Mouse (Mus musculus) forebrain, embryonic 12.5 days (tissue): Measurements from ENCODE around the gene Chst3. TPM values are rescaled to one million over a fixed set of nuclear protein-coding genes. Genes with fewer than 3 reads are reported as not detected.
"Not testable (repeated sequence)": the region's sequence is repeated elsewhere in the genome, so short reads cannot be mapped to it uniquely, and the experiment has no call there.

Experiments
- ATAC-seq: fragments of 200-750 bp; cut with Nextera tagmentation; 2 replicates; pipeline ENCODE4 v1.8.0; 2017; ENCODE audit warnings: moderate TSS enrichment; ENCODE audit not compliant: low FRiP score
- H3K27ac ChIP-seq: fragments of 300-500 bp; sonication (generic); 2 replicates; pipeline ENCODE4 v1.5.1; 2016; ENCODE audit warnings: mild to moderate bottlenecking
- H3K27me3 ChIP-seq: fragments of 300-500 bp; sonication (generic); 2 replicates; pipeline ENCODE4 v1.6.1; 2016; ENCODE audit warnings: mild to moderate bottlenecking
- H3K36me3 ChIP-seq: fragments of 300-500 bp; sonication (generic); replicated peaks from 2 replicates; pipeline ENCODE4 v1.6.1; 2016; ENCODE audit warnings: mild to moderate bottlenecking
- H3K4me1 ChIP-seq: fragments of 300-500 bp; sonication (generic); 2 replicates; pipeline ENCODE4 v1.6.1; 2016
- H3K4me2 ChIP-seq: fragments of 300-500 bp; sonication (generic); 2 replicates; pipeline ENCODE4 v1.6.1; 2016; ENCODE audit warnings: mild to moderate bottlenecking, moderate library complexity
- H3K4me3 ChIP-seq: fragments of 300-500 bp; sonication (generic); replicated peaks from 2 replicates; pipeline ENCODE4 v1.5.1; 2016; ENCODE audit warnings: mild to moderate bottlenecking
- H3K9ac ChIP-seq: fragments of 300-500 bp; sonication (generic); 2 replicates; pipeline ENCODE4 v1.6.1; 2016; ENCODE audit warnings: mild to moderate bottlenecking
- H3K9me3 ChIP-seq: fragments of 300-500 bp; sonication (generic); 2 replicates; pipeline ENCODE4 v1.6.1; 2016
- WGBS: fragments of 180-500 bp; shearing (Covaris S2); methylation state at CpG from one replicate; pipeline ENCODE4 v1.1.7; 2016; 5-methylcytosine and 5-hydroxymethylcytosine counted together
- polyA plus RNA-seq: library from polyadenylated mRNA; unstranded; fragments of >200 nt; fragmentation: Nextera tagmentation; extraction: Ambion mirVana; gene quantifications from 2 replicates; pipeline ENCODE4 v1.2.1, GENCODE M21; 2016

The Chst3 gene
- polyA plus RNA-seq, 1 experiment from 2014 or later: 3.7 TPM

GRCm38 (mm10) chr10:60250426-60250965 is 31.4 kb upstream of the Chst3 start:
- Histone ChIP-seq H3K27me3 (no peaks in the 10 kb centered on the region), H3K36me3 (no peaks in the 10 kb centered on the region), H3K4me3 (no peak overlapping the region), H3K4me1 (no peaks in the 10 kb centered on the region), H3K27ac (no peak overlapping the region), H3K9ac (no peak overlapping the region), H3K4me2 (no peak overlapping the region), H3K9me3 (no peaks in the 10 kb centered on the region)
- no peak for ATAC-seq
- WGBS: 77% methylated on average over 13 of the region's 13 CpGs

- H3K4me2 ChIP-seq, ATAC-seq, H3K4me1 ChIP-seq, H3K27me3 ChIP-seq, H3K36me3 ChIP-seq, H3K9ac ChIP-seq, H3K4me3 ChIP-seq, H3K27ac ChIP-seq, H3K9me3 ChIP-seq: not testable (repeated sequence)
- WGBS: 89% methylated on average over 3 of the region's 3 CpGs
These were observed 29.3 kb upstream of the Chst3 start for GRCm38 (mm10) chr10:60248345-60248744.

GRCm38 (mm10) chr10:60246519-60246918 is 27.5 kb upstream of the Chst3 start:
- WGBS: 30% methylated on average over 5 of the region's 5 CpGs
- Histone ChIP-seq H3K4me1 (no peaks in the 10 kb centered on the region), H3K4me3 (no peak overlapping the region), H3K9me3 (no peaks in the 10 kb centered on the region), H3K9ac (no peak overlapping the region), H3K36me3 (no peaks in the 10 kb centered on the region), H3K27ac (no peak overlapping the region), H3K27me3 (no peaks in the 10 kb centered on the region), H3K4me2 (no peak overlapping the region)
- no peak for ATAC-seq

- Histone ChIP-seq H3K9me3 (no peaks in the 10 kb centered on the region), H3K27me3 (no peaks in the 10 kb centered on the region), H3K36me3 (no peaks in the 10 kb centered on the region), H3K4me1 (no peaks in the 10 kb centered on the region), H3K4me2 (no peak overlapping the region), H3K9ac (no peak overlapping the region), H3K27ac (no peak overlapping the region), H3K4me3 (no peak overlapping the region)
- no peak for ATAC-seq
- WGBS: 79% methylated on average over 7 of the region's 7 CpGs
These were observed 26.6 kb upstream of the Chst3 start for GRCm38 (mm10) chr10:60245635-60246034.

- Histone ChIP-seq H3K27ac (no peak overlapping the region), H3K27me3 (no peaks in the 10 kb centered on the region), H3K4me3 (no peak overlapping the region), H3K9me3 (no peaks in the 10 kb centered on the region), H3K4me2 (no peak overlapping the region), H3K9ac (no peak overlapping the region), H3K4me1 (no peaks in the 10 kb centered on the region), H3K36me3 (no peaks in the 10 kb centered on the region)
- 5% methylated on average over 8 of the region's 8 CpGs for WGBS
- peak; percentile 83 for ATAC-seq
These were observed 26.0 kb upstream of the Chst3 start for GRCm38 (mm10) chr10:60245041-60245440.

GRCm38 (mm10) chr10:60243941-60244340 is 24.9 kb upstream of the Chst3 start:
- Histone ChIP-seq H3K27me3 (no peaks in the 10 kb centered on the region), H3K27ac (no peak overlapping the region), H3K9me3 (no peaks in the 10 kb centered on the region), H3K9ac (no peak overlapping the region), H3K36me3 (no peaks in the 10 kb centered on the region), H3K4me2 (no peak overlapping the region), H3K4me1 (no peaks in the 10 kb centered on the region), H3K4me3 (no peak overlapping the region)
- no peak for ATAC-seq
- WGBS: 95% methylated on average over 5 of the region's 5 CpGs

GRCm38 (mm10) chr10:60240416-60240815 is 21.4 kb upstream of the Chst3 start:
- no peak overlapping the region for H3K27ac ChIP-seq
- H3K9ac ChIP-seq: no peak overlapping the region
- no peak overlapping the region for H3K4me2 ChIP-seq
- no peaks in the 10 kb centered on the region for H3K36me3 ChIP-seq
- no peak overlapping the region for H3K4me3 ChIP-seq
- no peaks in the 10 kb centered on the region for H3K27me3 ChIP-seq
- 79% methylated on average over 6 of the region's 6 CpGs for WGBS
- no peaks in the 10 kb centered on the region for H3K4me1 ChIP-seq
- no peak for ATAC-seq
- H3K9me3 ChIP-seq: no peaks in the 10 kb centered on the region

- WGBS: 65% methylated on average over 10 of the region's 10 CpGs
- H3K4me3 ChIP-seq: no peak overlapping the region
- no peak overlapping the region for H3K4me2 ChIP-seq
- 0 out of 2 replicates have a peak, but pooled peaks have one; percentile 9 for ATAC-seq
- no peak overlapping the region for H3K27ac ChIP-seq
- H3K9ac ChIP-seq: no peak overlapping the region
- H3K9me3 ChIP-seq: no peaks in the 10 kb centered on the region
- no peaks in the 10 kb centered on the region for H3K27me3 ChIP-seq
- no peaks in the 10 kb centered on the region for H3K36me3 ChIP-seq
- H3K4me1 ChIP-seq: no peaks in the 10 kb centered on the region
These were observed 18.6 kb upstream of the Chst3 start for GRCm38 (mm10) chr10:60237475-60238154.

- not testable (repeated sequence) for H3K4me3 ChIP-seq, ATAC-seq, H3K36me3 ChIP-seq, H3K4me2 ChIP-seq, H3K9ac ChIP-seq, H3K9me3 ChIP-seq, H3K4me1 ChIP-seq, H3K27me3 ChIP-seq, H3K27ac ChIP-seq
- 96% methylated on average over 6 of the region's 6 CpGs for WGBS
These were observed 16.8 kb upstream of the Chst3 start for GRCm38 (mm10) chr10:60235876-60236275.

- no peak overlapping the region for H3K4me2 ChIP-seq
- ATAC-seq: no peak
- no peaks in the 10 kb centered on the region for H3K36me3 ChIP-seq
- no peaks in the 10 kb centered on the region for H3K4me1 ChIP-seq
- H3K9ac ChIP-seq: no peak overlapping the region
- 83% methylated on average over 9 of the region's 9 CpGs for WGBS
- no peak overlapping the region for H3K27ac ChIP-seq
- no peaks in the 10 kb centered on the region for H3K27me3 ChIP-seq
- no peaks in the 10 kb centered on the region for H3K9me3 ChIP-seq
- H3K4me3 ChIP-seq: no peak overlapping the region
These were observed 14.9 kb upstream of the Chst3 start for GRCm38 (mm10) chr10:60234006-60234405.

GRCm38 (mm10) chr10:60230321-60231088 is 11.4 kb upstream of the Chst3 start:
- Histone ChIP-seq H3K9ac (no peak overlapping the region), H3K27me3 (no peaks in the 10 kb centered on the region), H3K36me3 (no peaks in the 10 kb centered on the region), H3K9me3 (no peaks in the 10 kb centered on the region), H3K4me2 (no peak overlapping the region), H3K27ac (no peak overlapping the region), H3K4me3 (no peak overlapping the region), H3K4me1 (no peaks in the 10 kb centered on the region)
- no peak for ATAC-seq
- 74% methylated on average over 6 of the region's 6 CpGs for WGBS

- 93% methylated on average over 6 of the region's 6 CpGs for WGBS
- no peak overlapping the region for H3K9ac ChIP-seq
These were observed 10.1 kb upstream of the Chst3 start for GRCm38 (mm10) chr10:60229113-60229512.

GRCm38 (mm10) chr10:60227666-60228065 is 8.6 kb upstream of the Chst3 start:
- H3K36me3 ChIP-seq: no peaks in the 10 kb centered on the region
- no peak overlapping the region for H3K27ac ChIP-seq
- no peak for ATAC-seq
- H3K4me2 ChIP-seq: no peak overlapping the region
- no peaks in the 10 kb centered on the region for H3K27me3 ChIP-seq
- H3K9me3 ChIP-seq: no peaks in the 10 kb centered on the region
- 82% methylated on average over 4 of the region's 4 CpGs for WGBS
- no peaks in the 10 kb centered on the region for H3K4me1 ChIP-seq
- no peak overlapping the region for H3K9ac ChIP-seq
- H3K4me3 ChIP-seq: no peak overlapping the region

More at GRCm38 (mm10) chr10:60229113-60229512, 10.1 kb upstream of the Chst3 start:
- Histone ChIP-seq H3K27me3 (no peaks in the 10 kb centered on the region), H3K27ac (no peak overlapping the region), H3K4me3 (no peak overlapping the region), H3K4me1 (no peaks in the 10 kb centered on the region), H3K9me3 (no peaks in the 10 kb centered on the region), H3K36me3 (no peaks in the 10 kb centered on the region), H3K4me2 (no peak overlapping the region)
- ATAC-seq: no peak
